Mouse (Mus musculus) MEL (cell line): ENCODE measurements around the gene Fam234b. TPM values are rescaled to one million over a fixed set of nuclear protein-coding genes. Genes with fewer than 3 reads are reported as not detected.

Experiments
- DNase-seq: peaks from one replicate; pipeline ENCODE4 v3.0.0; 2011; ENCODE audit warnings: low read depth, low spot score
- H3K27ac ChIP-seq: 2 replicates; pipeline ENCODE4 v1.5.1; 2012; ENCODE audit warnings: low read depth, mild to moderate bottlenecking, control low read depth, low read length, moderate library complexity; ENCODE audit not compliant: control insufficient read depth
- H3K27me3 ChIP-seq, 2 experiments: fragments of 150-350 bp in 1 of 2; sonication (generic) in 1 of 2; 2 replicates each; pipeline ENCODE4 v1.6.1; 2012; ENCODE audit warnings: low read length in 2 of 2, mild to moderate bottlenecking in 2 of 2, improper control_type of control experiment in 1 of 2, moderate library complexity in 1 of 2; ENCODE audit not compliant: insufficient read depth in 2 of 2, control insufficient read depth in 1 of 2
- H3K36me3 ChIP-seq, 2 experiments: 2 replicates each; pipeline ENCODE4 v1.6.1; 2012 to 2014; ENCODE audit warnings: low read length in 2 of 2, improper control_type of control experiment in 1 of 2, inconsistent platforms in 1 of 2, mild to moderate bottlenecking in 1 of 2; ENCODE audit not compliant: insufficient read depth in 2 of 2, control insufficient read depth in 1 of 2
- H3K4me1 ChIP-seq, 2 experiments: fragments of 150-350 bp in 1 of 2; sonication (generic) in 1 of 2; 2 replicates each; pipeline ENCODE4 v1.6.1; 2012; ENCODE audit warnings: low read length in 2 of 2, improper control_type of control experiment in 1 of 2, mild to moderate bottlenecking in 1 of 2; ENCODE audit not compliant: insufficient read depth in 2 of 2, control insufficient read depth in 1 of 2
- H3K4me3 ChIP-seq, 2 experiments: fragments of 150-350 bp in 1 of 2; sonication (generic) in 1 of 2; 2 replicates each; pipeline ENCODE4 v1.5.1; 2012; ENCODE audit warnings: low read depth in 2 of 2, low read length in 2 of 2, mild to moderate bottlenecking in 2 of 2, moderate library complexity in 2 of 2, control low read depth in 1 of 2, improper control_type of control experiment in 1 of 2; ENCODE audit not compliant: control insufficient read depth in 1 of 2, insufficient read depth in 1 of 2
- H3K79me2 ChIP-seq: 2 replicates; pipeline ENCODE4 v1.6.1; 2012; ENCODE audit warnings: mild to moderate bottlenecking, low read length, moderate library complexity; ENCODE audit not compliant: control insufficient read depth, poor library complexity, insufficient read depth
- H3K9ac ChIP-seq: 2 replicates; pipeline ENCODE4 v1.6.1; 2012; ENCODE audit warnings: low read depth, mild to moderate bottlenecking, control low read depth, low read length, moderate library complexity; ENCODE audit not compliant: control insufficient read depth, poor library complexity, severe bottlenecking
- H3K9me3 ChIP-seq: fragments of 150-350 bp; sonication (generic); replicated peaks from 2 replicates; pipeline ENCODE4 v1.6.1; 2012; ENCODE audit warnings: mild to moderate bottlenecking, low read length, improper control_type of control experiment, moderate library complexity; ENCODE audit not compliant: insufficient read depth
- CHD2 ChIP-seq: IDR thresholded peaks from 2 replicates; pipeline ENCODE4 v1.6.1; 2011; ENCODE audit warnings: low read length, improper control_type of control experiment
- CTCF ChIP-seq, 3 experiments: IDR thresholded peaks in 2 of 3; conservative IDR thresholded peaks in 1 of 3; 2 replicates each; pipeline ENCODE4 v1.5.1; 2011 to 2012; ENCODE audit warnings: low read length in 3 of 3, low read depth in 2 of 3, mild to moderate bottlenecking in 2 of 3, improper control_type of control experiment in 1 of 3, inconsistent platforms in 1 of 3, mixed read lengths in 1 of 3, moderate library complexity in 1 of 3; ENCODE audit not compliant: control insufficient read depth in 1 of 3, insufficient read depth in 1 of 3, poor library complexity in 1 of 3, severe bottlenecking in 1 of 3
- EP300 ChIP-seq, 2 experiments: IDR thresholded peaks; 2 replicates each; pipeline ENCODE4 v1.6.1; 2011; ENCODE audit warnings: improper control_type of control experiment in 2 of 2, low read length in 2 of 2, low read depth in 1 of 2, mild to moderate bottlenecking in 1 of 2
- ETS1 ChIP-seq: IDR thresholded peaks from 2 replicates; pipeline ENCODE4 v1.6.1; 2012; ENCODE audit warnings: low read depth, mild to moderate bottlenecking, inconsistent platforms, low read length, improper control_type of control experiment, moderate library complexity
- KAT2A ChIP-seq: conservative IDR thresholded peaks from 2 replicates; pipeline ENCODE4 v1.6.1; 2012; ENCODE audit warnings: low read depth, low read length, improper control_type of control experiment, inconsistent platforms
- MAFK ChIP-seq: IDR thresholded peaks from 2 replicates; pipeline ENCODE4 v1.6.1; 2011; ENCODE audit warnings: low read depth, mild to moderate bottlenecking, low read length, improper control_type of control experiment, borderline replicate concordance
- MAX ChIP-seq: IDR thresholded peaks from 2 replicates; pipeline ENCODE4 v1.6.1; 2011; ENCODE audit warnings: low read length, improper control_type of control experiment
- MAZ ChIP-seq: IDR thresholded peaks from 2 replicates; pipeline ENCODE4 v1.6.1; 2012; ENCODE audit warnings: low read depth, mild to moderate bottlenecking, inconsistent platforms, low read length, improper control_type of control experiment
- MYC ChIP-seq: IDR thresholded peaks from 2 replicates; pipeline ENCODE4 v1.6.1; 2011; ENCODE audit warnings: low read depth, mild to moderate bottlenecking, low read length, improper control_type of control experiment, moderate library complexity
- POLR2A ChIP-seq, 2 experiments: IDR thresholded peaks; 2 replicates each; pipeline ENCODE4 v1.6.1; 2011 to 2012; ENCODE audit warnings: low read length in 2 of 2, mild to moderate bottlenecking in 2 of 2, control low read depth in 1 of 2, improper control_type of control experiment in 1 of 2, low read depth in 1 of 2, moderate library complexity in 1 of 2; ENCODE audit not compliant: control insufficient read depth in 1 of 2, insufficient read depth in 1 of 2, poor library complexity in 1 of 2
- POLR2AphosphoS2 ChIP-seq: IDR thresholded peaks from 2 replicates; pipeline ENCODE4 v1.6.1; 2011; ENCODE audit warnings: low read length, improper control_type of control experiment
- RAD21 ChIP-seq: IDR thresholded peaks from 2 replicates; pipeline ENCODE4 v1.6.1; 2011; ENCODE audit warnings: mild to moderate bottlenecking, low read depth, low read length, improper control_type of control experiment
- RCOR1 ChIP-seq: IDR thresholded peaks from 2 replicates; pipeline ENCODE4 v1.6.1; 2012; ENCODE audit warnings: low read depth, mild to moderate bottlenecking, inconsistent platforms, low read length, improper control_type of control experiment
- SIN3A ChIP-seq: IDR thresholded peaks from 2 replicates; pipeline ENCODE4 v1.6.1; 2012; ENCODE audit warnings: low read length, improper control_type of control experiment, inconsistent platforms
- SMC3 ChIP-seq: IDR thresholded peaks from 2 replicates; pipeline ENCODE4 v1.6.1; 2011; ENCODE audit warnings: low read depth, low read length, improper control_type of control experiment
- TAL1 ChIP-seq: IDR thresholded peaks from 2 replicates; pipeline ENCODE4 v1.6.1; 2012; ENCODE audit warnings: mild to moderate bottlenecking, inconsistent platforms, low read length, moderate library complexity, mixed read lengths
- TCF12 ChIP-seq: IDR thresholded peaks from 2 replicates; pipeline ENCODE4 v1.6.1; 2014; ENCODE audit warnings: low read depth, mild to moderate bottlenecking, inconsistent platforms, low read length, improper control_type of control experiment, moderate library complexity
- USF1 ChIP-seq: IDR thresholded peaks from 2 replicates; pipeline ENCODE4 v1.6.1; 2014; ENCODE audit warnings: low read depth, mild to moderate bottlenecking, inconsistent platforms, low read length, improper control_type of control experiment, moderate library complexity
- USF2 ChIP-seq, 2 experiments: IDR thresholded peaks; 2 replicates each; pipeline ENCODE4 v1.6.1; 2011 to 2012; ENCODE audit warnings: improper control_type of control experiment in 2 of 2, low read length in 2 of 2, borderline replicate concordance in 1 of 2, inconsistent platforms in 1 of 2, low read depth in 1 of 2, mild to moderate bottlenecking in 1 of 2; ENCODE audit not compliant: insufficient read depth in 1 of 2
- ZC3H11A ChIP-seq: IDR thresholded peaks from 2 replicates; pipeline ENCODE4 v1.6.1; 2012; ENCODE audit warnings: low read depth, mild to moderate bottlenecking, inconsistent platforms, low read length, improper control_type of control experiment
- ZKSCAN1 ChIP-seq: IDR thresholded peaks from 2 replicates; pipeline ENCODE4 v1.6.1; 2012; ENCODE audit warnings: low read depth, mild to moderate bottlenecking, inconsistent platforms, low read length, improper control_type of control experiment, moderate library complexity
- ZMIZ1 ChIP-seq: IDR thresholded peaks from 2 replicates; pipeline ENCODE4 v1.6.1; 2012; ENCODE audit warnings: low read depth, mild to moderate bottlenecking, inconsistent platforms, low read length, improper control_type of control experiment, moderate library complexity
- polyA plus RNA-seq, 2 experiments: library from polyadenylated mRNA; stranded (reverse) in 1 of 2; unstranded in 1 of 2; fragments of >175 nt in 1 of 2; fragments of >200 nt in 1 of 2; gene quantifications; 2 replicates each; pipeline versions ENCODE4 v1.2.1 to v1.2.4; 2012; ENCODE audit warnings: low replicate concordance in 2 of 2, low read depth in 1 of 2; ENCODE audit not compliant: insufficient read length in 2 of 2, insufficient read depth in 1 of 2, missing spikeins in 1 of 2
- total RNA-seq: library from RNA; depleted of rRNA; stranded (reverse); fragments of 300-350 nt; gene quantifications from 2 replicates; pipeline ENCODE4 v1.2.3, GENCODE M21; 2012

Gene Fam234b
- total and polyA plus RNA-seq, 3 experiments, result 12.2 to 20.5 TPM; not detected in 1

DNA sequence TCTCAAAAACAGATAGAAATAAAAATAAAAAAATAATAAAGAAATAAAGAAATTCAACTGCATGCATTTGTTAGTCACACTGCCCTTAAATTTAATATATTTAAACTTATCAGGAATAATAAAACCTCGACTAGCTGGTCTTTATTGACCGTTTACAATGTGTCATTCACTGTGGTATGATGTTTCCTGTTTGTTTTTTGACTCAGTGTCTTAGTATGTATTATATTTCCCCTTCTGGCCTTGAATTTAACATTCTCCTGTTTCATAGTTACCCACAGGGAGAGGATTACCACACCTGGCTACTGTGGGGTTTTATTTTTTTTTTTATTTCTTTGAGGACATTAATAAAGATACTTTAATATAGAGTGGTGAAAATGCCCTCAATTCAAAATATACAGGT, 64.8 kb downstream of the Fam234b start:
- H3K4me1 ChIP-seq, result no peaks in the 10 kb centered on the region
- no peaks in the 10 kb centered on the region for H3K27me3 ChIP-seq
- H3K9ac ChIP-seq, result no peak overlapping the region
- H3K36me3 ChIP-seq, result no peaks in the 10 kb centered on the region
- no peaks in the 10 kb centered on the region for H3K9me3 ChIP-seq
- H3K27ac ChIP-seq, result no peak overlapping the region
- TF ChIP-seq ZMIZ1 (no peak), USF2 (IDR thresholded peaks at IDR 0.05; ENCODE audit: borderline replicate concordance in 1 of 2, insufficient read depth in 1 of 2, low read depth in 1 of 2, low read length in 2 of 2) (no peak), MAZ (no peak), POLR2A (IDR thresholded peaks at IDR 0.05; ENCODE audit: control insufficient read depth in 1 of 2, insufficient read depth in 1 of 2, low read depth in 1 of 2, low read length in 2 of 2, poor library complexity in 1 of 2) (no peak), ZC3H11A (no peak), TCF12 (no peak), MYC (no peak), CTCF (IDR thresholded peaks at IDR 0.05 in 2 of 3, conservative IDR thresholded peaks at IDR 0.05 in 1 of 3; ENCODE audit: control insufficient read depth in 1 of 3, insufficient read depth in 1 of 3, low read depth in 2 of 3, low read length in 3 of 3, poor library complexity in 1 of 3, severe bottlenecking in 1 of 3) (no peak), ETS1 (no peak), ZKSCAN1 (no peak), RAD21 (no peak), MAX (no peak), MAFK (no peak), SMC3 (no peak), CHD2 (no peak), USF1 (no peak), POLR2AphosphoS2 (no peak), EP300 (IDR thresholded peaks at IDR 0.05; ENCODE audit: low read depth in 1 of 2, low read length in 2 of 2) (no peak), KAT2A (no peak)
- TF ChIP-seq, all 39 proteins: peak for 0
- no peak overlapping the region for H3K4me3 ChIP-seq
- no peak for DNase-seq
- H3K79me2 ChIP-seq, result no peaks in the 10 kb centered on the region

DNA sequence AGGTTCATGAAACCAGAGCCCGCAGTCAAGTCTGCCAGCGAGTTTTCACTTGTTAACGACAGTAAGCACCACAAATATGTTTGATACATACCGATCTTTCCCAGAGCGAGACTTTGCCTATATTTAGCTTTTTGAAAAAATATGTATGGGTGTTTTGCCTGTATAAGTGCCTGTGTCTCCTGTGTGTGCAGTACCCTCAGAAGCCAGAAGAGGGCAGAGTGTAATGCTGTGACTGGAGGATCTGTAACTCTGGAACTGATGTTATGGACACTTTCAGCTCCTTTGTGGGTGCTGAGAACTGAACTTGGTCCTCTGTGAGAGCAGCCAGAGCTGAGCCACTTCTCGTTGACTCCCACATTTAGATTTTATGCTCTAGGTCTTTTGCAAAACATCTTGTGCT, 66.4 kb downstream of the Fam234b start:
- TF ChIP-seq SIN3A, result no peak
- TF ChIP-seq TAL1, result no peak
- TF ChIP-seq SMC3, result peak; percentile 32; the same call in 1 of the 2 replicates
- peak; percentile 4 for TF ChIP-seq RAD21
- TF ChIP-seq CTCF (IDR thresholded peaks at IDR 0.05 in 2 of 3, conservative IDR thresholded peaks at IDR 0.05 in 1 of 3; ENCODE audit: control insufficient read depth in 1 of 3, insufficient read depth in 1 of 3, low read depth in 2 of 3, low read length in 3 of 3, poor library complexity in 1 of 3, severe bottlenecking in 1 of 3), result peak; percentile 9 to 51 (median 27); a peak in 4 of 6 replicates
- TF ChIP-seq RCOR1, result no peak
- no peak overlapping the region for H3K9ac ChIP-seq
- no peak overlapping the region for H3K4me3 ChIP-seq
- H3K4me1 ChIP-seq, result no peaks in the 10 kb centered on the region
- no peaks in the 10 kb centered on the region for H3K36me3 ChIP-seq
- H3K27me3 ChIP-seq, result no peaks in the 10 kb centered on the region
- H3K9me3 ChIP-seq, result no peaks in the 10 kb centered on the region
- no peaks in the 10 kb centered on the region for H3K79me2 ChIP-seq
- DNase-seq, result peak; percentile 27
- H3K27ac ChIP-seq, result no peak overlapping the region
